Mouse (Mus musculus) right cerebral cortex, adult 18-20 months (tissue): Measurements from ENCODE around the gene Gm20696.

Experiments
- DNase-seq: peaks from one replicate; pipeline ENCODE4 v3.0.0; 2022; ENCODE audit warnings: mixed read lengths

Gm20696 gene

GRCm38 (mm10) chr6:99274667-99275066 is 391.9 kb downstream of the Gm20696 start:
- DNase-seq: no peak

- DNase-seq: no peak
Observed at GRCm38 (mm10) chr6:99274222-99274621, 392.4 kb downstream of the Gm20696 start.

- DNase-seq: no peak
Observed at GRCm38 (mm10) chr6:99273177-99273576, 393.4 kb downstream of the Gm20696 start.

- DNase-seq: no peak
Observed at GRCm38 (mm10) chr6:99272174-99272573, 394.4 kb downstream of the Gm20696 start.

GRCm38 (mm10) chr6:99271741-99272140 is 394.9 kb downstream of the Gm20696 start:
- no peak for DNase-seq

- peak; percentile 39 for DNase-seq
Observed at GRCm38 (mm10) chr6:99269921-99270320, 396.7 kb downstream of the Gm20696 start.

GRCm38 (mm10) chr6:99268171-99269061 is 398.2 kb downstream of the Gm20696 start:
- no peak for DNase-seq

GRCm38 (mm10) chr6:99265945-99266656 is 400.5 kb downstream of the Gm20696 start:
- peak; percentile 31 for DNase-seq

GRCm38 (mm10) chr6:99265173-99265572 is 401.4 kb downstream of the Gm20696 start:
- no peak for DNase-seq

GRCm38 (mm10) chr6:99264192-99265093 is 402.2 kb downstream of the Gm20696 start:
- DNase-seq: no peak

GRCm38 (mm10) chr6:99263886-99264185 is 402.8 kb downstream of the Gm20696 start:
- DNase-seq: no peak

- DNase-seq: no peak
Observed at GRCm38 (mm10) chr6:99263061-99263885, 403.3 kb downstream of the Gm20696 start.

GRCm38 (mm10) chr6:99261737-99262130 is 404.9 kb downstream of the Gm20696 start:
- DNase-seq: no peak

- no peak for DNase-seq
Observed at GRCm38 (mm10) chr6:99260941-99261736, 405.5 kb downstream of the Gm20696 start.

- no peak for DNase-seq
Observed at GRCm38 (mm10) chr6:99258346-99258745, 408.3 kb downstream of the Gm20696 start.

- no peak for DNase-seq
Observed at GRCm38 (mm10) chr6:99257676-99258075, 408.9 kb downstream of the Gm20696 start.

- DNase-seq: no peak
Observed at GRCm38 (mm10) chr6:99253331-99253730, 413.3 kb downstream of the Gm20696 start.

- no peak for DNase-seq
Observed at GRCm38 (mm10) chr6:99252816-99253215, 413.8 kb downstream of the Gm20696 start.

GRCm38 (mm10) chr6:99251924-99252323 is 414.7 kb downstream of the Gm20696 start:
- no peak for DNase-seq

GRCm38 (mm10) chr6:99251222-99251621 is 415.4 kb downstream of the Gm20696 start:
- no peak for DNase-seq

- DNase-seq: no peak
Observed at GRCm38 (mm10) chr6:99249496-99250030, 417.0 kb downstream of the Gm20696 start.
